Mouse (Mus musculus) urinary bladder, postnatal 0 days (tissue): Measurements from ENCODE around the gene Mrc1. TPM values are rescaled to one million over a fixed set of nuclear protein-coding genes. Genes with fewer than 3 reads are reported as not detected.

Experiments
- microRNA counts: library from miRNA; unstranded; fragments of <30 nt; microRNA quantifications from one replicate; lab custom pipeline; 2016
- microRNA-seq: library from miRNA; unstranded; fragments of <30 nt; microRNA quantifications from one replicate; pipeline ENCODE4, GENCODE M21; 2016
- polyA plus RNA-seq: library from polyadenylated mRNA; unstranded; fragments of >200 nt; fragmentation: Nextera tagmentation; extraction: Ambion mirVana; gene quantifications from 2 replicates; pipeline ENCODE4 v1.2.1, GENCODE M21; 2015

Mrc1 gene
- polyA plus RNA-seq, result 15.1 and 19.3 TPM in 2 replicates

GRCm38 (mm10) chr2:14229149-14229548 is at the start of gene Mrc1:
Gene Mrc1, plus strand, starts transcription at chr2:14229392.

MicroRNA genes within 50 kb of the gene (microRNA counts, 519-probe panel; counts per million panel counts)
- not detected for microRNA mmu-miR-511 (lab: Ali Mortazavi, UCI)

Small RNA genes within 50 kb of the gene (microRNA-seq; reads per million reads assigned to microRNA genes)
- gene Mir511, result 21.9 reads per million, percentile 28 among the genes with 10 or more reads in this experiment

Other genes starting within 250 kb of the Mrc1 start
- 474 and 534 TPM in 2 replicates for gene Hacd1, start 173.3 kb upstream of the Mrc1 start, polyA plus RNA-seq
- 36.3 and 38.0 TPM in 2 replicates for gene Stam, start 155.3 kb upstream of the Mrc1 start, polyA plus RNA-seq
- 0.04 and 0.05 TPM in 2 replicates for gene Tmem236, start 54.9 kb upstream of the Mrc1 start, polyA plus RNA-seq
- gene Slc39a12, start 158.9 kb downstream of the Mrc1 start, polyA plus RNA-seq, result 0.07 and 0.19 TPM in 2 replicates